Mouse (Mus musculus): ENCODE measurements at regions not wholly inside any gene's neighbourhood (a gene's known extent, or its start where the extent isn't known, plus 50 kb on each side); places are given as distances from the start of the nearest gene placed in this dataset.

- no peak for DNase-seq
Measured at GRCm38 (mm10) chr15:49335523-49336040, 4549.1 kb upstream of the Gm7489 start.

DNA sequence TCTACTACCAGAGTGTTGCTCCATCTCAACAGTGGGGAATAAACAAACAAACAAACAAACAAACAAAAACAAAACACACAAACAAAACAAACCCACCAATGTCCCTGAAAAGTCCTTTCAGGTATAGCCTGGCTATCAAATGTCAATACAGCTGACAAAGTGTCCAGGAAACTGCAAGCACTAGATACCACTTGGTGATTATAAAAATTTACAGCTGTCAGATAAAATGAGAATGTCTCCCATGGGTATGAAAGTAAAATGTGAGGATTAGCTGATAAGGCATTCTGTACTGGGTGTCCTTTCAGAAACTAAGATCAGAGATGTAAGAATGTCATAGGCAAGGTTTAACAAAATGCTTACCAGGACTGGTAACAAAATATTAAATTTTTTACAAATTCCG lies 4537.7 kb upstream of the Gm7489 start:
- DNase-seq = no peak

- no peak for DNase-seq
Measured at GRCm38 (mm10) chr15:49356107-49356506, 4528.6 kb upstream of the Gm7489 start.

DNA sequence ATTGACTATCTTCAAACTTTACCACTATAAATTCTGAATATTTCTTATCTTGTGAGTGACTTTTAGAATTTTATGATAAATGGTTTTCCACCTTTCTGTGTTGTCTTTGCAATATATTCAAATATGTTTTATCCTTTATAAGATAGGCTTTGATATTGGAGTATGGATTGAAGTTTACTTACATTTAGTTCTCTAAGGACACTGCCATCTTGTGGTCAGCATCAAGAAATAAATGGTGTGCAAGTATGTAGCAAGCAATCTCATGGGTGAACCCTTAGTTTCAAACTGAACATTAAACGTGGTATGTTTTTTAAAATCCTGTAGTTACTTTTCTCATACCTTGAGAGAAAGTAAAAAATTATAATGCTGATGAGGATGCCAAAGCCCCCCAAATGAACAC lies 4488.7 kb upstream of the Gm7489 start:
- peak; percentile 53 for DNase-seq

DNA sequence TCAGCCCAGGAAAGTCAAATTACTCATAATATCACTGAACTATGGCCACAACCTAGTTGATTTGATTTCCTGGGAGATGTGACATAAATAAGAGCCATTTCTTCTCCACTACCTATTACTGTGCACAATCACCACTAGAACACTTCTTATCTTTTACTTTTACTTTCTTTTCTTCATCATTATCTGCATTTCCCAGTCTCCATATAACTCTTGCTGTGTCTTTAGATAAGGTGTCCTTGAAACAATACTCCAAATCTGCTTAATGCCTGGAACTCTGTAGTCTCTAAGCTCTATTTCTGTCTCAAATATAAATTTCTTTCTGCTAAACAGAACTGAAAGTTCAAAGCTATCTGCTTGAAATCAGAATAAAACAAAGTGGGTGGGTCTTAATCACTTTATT lies 4471.0 kb upstream of the Gm7489 start:
- no peak for DNase-seq

DNA sequence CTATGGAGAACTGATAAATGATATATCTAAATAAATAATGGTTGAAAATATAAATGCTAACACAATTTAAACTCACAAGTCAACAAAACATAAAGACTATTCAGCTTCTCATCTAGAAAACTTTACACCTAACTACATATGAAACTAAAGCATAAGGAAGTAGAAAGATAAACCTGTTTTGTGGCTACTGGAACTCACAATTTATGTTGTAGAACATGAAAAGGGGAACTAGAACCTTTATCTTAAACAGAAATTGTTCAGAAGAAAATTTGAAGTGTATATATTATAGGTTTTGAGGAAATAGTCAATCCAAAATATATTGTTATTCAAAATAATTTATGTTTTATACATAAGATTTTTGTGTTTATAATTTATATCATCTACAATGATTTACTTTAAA lies 4433.4 kb upstream of the Gm7489 start:
- no peak for DNase-seq

DNA sequence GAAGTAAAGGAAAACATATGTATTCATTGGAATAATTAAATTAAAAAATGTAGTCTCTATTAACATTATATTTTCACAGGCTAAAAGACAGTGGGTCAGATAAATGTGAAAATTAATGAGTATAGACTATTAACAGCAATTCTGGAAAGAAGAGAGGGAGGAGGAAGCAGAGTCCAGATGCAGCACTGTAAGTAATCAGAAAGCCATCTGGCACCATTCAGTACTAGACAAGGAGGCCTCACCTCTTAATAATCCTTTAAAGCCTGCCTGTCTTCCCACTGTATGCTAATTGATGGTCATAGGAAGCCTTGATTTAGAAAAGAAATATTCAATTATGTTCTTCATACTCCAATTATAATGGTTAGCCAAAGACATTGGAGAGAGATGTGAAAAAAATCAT lies 4400.1 kb upstream of the Gm7489 start:
- DNase-seq = no peak

- peak; percentile 31 for DNase-seq
Measured at GRCm38 (mm10) chr15:49492836-49493235, 4391.9 kb upstream of the Gm7489 start.

- DNase-seq = no peak
Measured at GRCm38 (mm10) chr15:49501821-49502220, 4382.9 kb upstream of the Gm7489 start.

Data from embryo, embryonic 11 days (tissue).